Mouse (Mus musculus) ES-Bruce4 (cell line): ENCODE data around the gene Cbarp.

Experiments used
- CTCF ChIP-seq: IDR thresholded peaks from one replicate; pipeline ENCODE4 v1.8.1; 2011; ENCODE audit warnings: low read depth, low read length
- EP300 ChIP-seq: IDR thresholded peaks from 2 replicates; pipeline ENCODE4 v1.6.1; 2011; ENCODE audit warnings: low read depth, low read length; ENCODE audit not compliant: insufficient read depth
- POLR2A ChIP-seq: IDR thresholded peaks from one replicate; pipeline ENCODE4 v1.8.1; 2011; ENCODE audit warnings: low read length; ENCODE audit not compliant: insufficient read depth

DNA sequence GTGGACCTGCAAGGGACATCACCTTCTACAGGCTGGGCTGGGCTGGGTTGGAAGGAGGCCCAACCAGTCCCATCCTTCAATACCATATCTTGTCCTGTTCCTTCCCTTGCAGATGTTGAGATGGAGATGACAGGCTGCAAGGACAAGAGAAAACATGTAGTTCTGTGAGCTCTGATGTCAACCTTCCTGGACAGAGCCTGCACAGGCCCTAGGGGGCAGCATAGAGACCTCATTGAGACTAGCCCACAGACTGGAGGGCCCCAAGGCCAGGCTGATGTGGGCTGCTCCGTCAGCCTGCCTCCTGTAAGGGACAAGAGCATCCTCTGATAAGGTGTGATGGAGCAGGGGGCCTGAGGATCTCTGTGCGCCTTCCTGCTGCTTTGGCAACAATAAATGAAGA lies 34.1 kb upstream of the Cbarp start:
- peak; percentile 70 for TF ChIP-seq CTCF
- TF ChIP-seq POLR2A = no peak
- no peak for TF ChIP-seq EP300
